Mouse (Mus musculus) G1E (cell line): ENCODE measurements around the gene Smc3. TPM values are rescaled to one million over a fixed set of nuclear protein-coding genes. Genes with fewer than 3 reads are reported as not detected.

Experiments used
- ATAC-seq: 2 replicates; pipeline ENCODE4 v1.8.0; 2016; ENCODE audit warnings: mild to moderate bottlenecking; ENCODE audit not compliant: insufficient number of reproducible peaks, poor library complexity, low FRiP score, severe bottlenecking; ENCODE audit errors: extremely low read depth
- DNase-seq: peaks from one replicate; pipeline ENCODE4 v3.0.0; 2012; ENCODE audit warnings: low spot score
- H3K27me3 ChIP-seq: 2 replicates; pipeline ENCODE4 v1.6.1; 2012; ENCODE audit warnings: mild to moderate bottlenecking, low read length, inconsistent platforms; ENCODE audit not compliant: insufficient read depth
- H3K36me3 ChIP-seq: replicated peaks from 2 replicates; pipeline ENCODE3; 2012; ENCODE audit warnings: mild to moderate bottlenecking, inconsistent platforms
- H3K4me1 ChIP-seq: 2 replicates; pipeline ENCODE4 v1.6.1; 2012; ENCODE audit warnings: low read depth, low read length, inconsistent platforms, mixed read lengths; ENCODE audit not compliant: insufficient read depth
- H3K4me3 ChIP-seq: 2 replicates; pipeline ENCODE4 v1.5.1; 2012; ENCODE audit warnings: low read depth, mild to moderate bottlenecking, inconsistent platforms, low read length, moderate library complexity, mixed read lengths
- H3K9me3 ChIP-seq: replicated peaks from 2 replicates; pipeline ENCODE4 v1.6.1; 2012; ENCODE audit warnings: inconsistent platforms
- CTCF ChIP-seq: IDR thresholded peaks from 2 replicates; pipeline ENCODE4 v1.5.1; 2012; ENCODE audit warnings: low read depth, low read length, inconsistent platforms, mixed read lengths
- GATA1 ChIP-seq: IDR thresholded peaks from 2 replicates; pipeline ENCODE4 v1.6.1; 2012; ENCODE audit warnings: borderline replicate concordance, low read length, inconsistent platforms, mixed read lengths
- GATA2 ChIP-seq: IDR thresholded peaks from 2 replicates; pipeline ENCODE4 v1.6.1; 2012; ENCODE audit warnings: low read depth, low read length, inconsistent platforms, borderline replicate concordance
- POLR2AphosphoS5 ChIP-seq: IDR thresholded peaks from 2 replicates; pipeline ENCODE4 v1.6.1; 2012; ENCODE audit warnings: low read depth, low read length, inconsistent platforms; ENCODE audit not compliant: insufficient replicate concordance
- TAL1 ChIP-seq: conservative IDR thresholded peaks from 2 replicates; pipeline ENCODE4 v1.6.1; 2012; ENCODE audit warnings: low read depth, low read length, inconsistent platforms, mixed read lengths
- polyA plus RNA-seq: library from polyadenylated mRNA; stranded (reverse); fragments of >175 nt; gene quantifications from 2 replicates; pipeline ENCODE4 v1.2.3, GENCODE M21; 2012
- total RNA-seq, 2 experiments: library from RNA; stranded (forward) in 1 of 2; stranded (reverse) in 1 of 2; fragments of 200-1000 nt in 1 of 2; fragments of >200 nt in 1 of 2; fragmentation: Nextera tagmentation in 1 of 2; gene quantifications; 2 replicates each; pipeline ENCODE4 v1.2.3; 2014 to 2017

The Smc3 gene
- total and polyA plus RNA-seq, 3 experiments: 41.9 to 198 (median 150) TPM

- ATAC-seq (no peak), DNase-seq (no peak)
- no peaks in the 10 kb centered on the region for H3K4me1 ChIP-seq
- H3K27me3 ChIP-seq: peaks cover 36% of the 10 kb centered on the region
- no peak for TF ChIP-seq CTCF
- no peak for TF ChIP-seq GATA1
- no peak for TF ChIP-seq TAL1
- TF ChIP-seq POLR2AphosphoS5: no peak
- TF ChIP-seq GATA2: no peak
- H3K9me3 ChIP-seq: no peaks in the 10 kb centered on the region
- H3K36me3 ChIP-seq: no peaks in the 10 kb centered on the region
- H3K4me3 ChIP-seq: no peak overlapping the region
Observed at GRCm38 (mm10) chr19:53661938-53662722, 61.9 kb downstream of the Smc3 start.

- H3K4me1 ChIP-seq: no peaks in the 10 kb centered on the region
- no peak overlapping the region for H3K4me3 ChIP-seq
- ATAC-seq: no peak
- TF ChIP-seq GATA1 (no peak), CTCF (no peak), POLR2AphosphoS5 (no peak)
- no peak for DNase-seq
- H3K27me3 ChIP-seq: peaks cover 31% of the 10 kb centered on the region
- H3K36me3 ChIP-seq: no peaks in the 10 kb centered on the region
- no peaks in the 10 kb centered on the region for H3K9me3 ChIP-seq
Observed at GRCm38 (mm10) chr19:53664831-53665230, 64.6 kb downstream of the Smc3 start.

- H3K36me3 ChIP-seq: no peaks in the 10 kb centered on the region
- DNase-seq: no peak
- no peak overlapping the region for H3K4me3 ChIP-seq
- no peaks in the 10 kb centered on the region for H3K4me1 ChIP-seq
- no peak for ATAC-seq
- H3K27me3 ChIP-seq: peaks cover 31% of the 10 kb centered on the region
- TF ChIP-seq CTCF (no peak), GATA1 (no peak), TAL1 (no peak), GATA2 (no peak), POLR2AphosphoS5 (no peak)
- H3K9me3 ChIP-seq: no peaks in the 10 kb centered on the region
Observed at GRCm38 (mm10) chr19:53665391-53665790, 65.2 kb downstream of the Smc3 start.

GRCm38 (mm10) chr19:53666708-53667107 is 66.5 kb downstream of the Smc3 start:
- Histone ChIP-seq H3K36me3 (no peaks in the 10 kb centered on the region), H3K4me1 (no peaks in the 10 kb centered on the region)
- TF ChIP-seq GATA2: no peak
- TF ChIP-seq GATA1: no peak
- TF ChIP-seq CTCF: no peak
- no peak for TF ChIP-seq TAL1
- TF ChIP-seq POLR2AphosphoS5: no peak

GRCm38 (mm10) chr19:53668821-53669220 is 68.6 kb downstream of the Smc3 start:
- no peak for ATAC-seq
- peaks cover 27% of the 10 kb centered on the region for H3K27me3 ChIP-seq

More at GRCm38 (mm10) chr19:53666708-53667107, 66.5 kb downstream of the Smc3 start:
- peaks cover 27% of the 10 kb centered on the region for H3K27me3 ChIP-seq
- ATAC-seq: no peak
- DNase-seq: no peak
- no peaks in the 10 kb centered on the region for H3K9me3 ChIP-seq
- no peak overlapping the region for H3K4me3 ChIP-seq

GRCm38 (mm10) chr19:53670625-53671141 is 70.5 kb downstream of the Smc3 start:
- Histone ChIP-seq H3K4me3 (no peak overlapping the region), H3K36me3 (no peaks in the 10 kb centered on the region), H3K4me1 (no peaks in the 10 kb centered on the region), H3K27me3 (peaks cover 33% of the 10 kb centered on the region), H3K9me3 (no peaks in the 10 kb centered on the region)
- TF ChIP-seq TAL1: no peak
- ATAC-seq (no peak), DNase-seq (no peak)

More at GRCm38 (mm10) chr19:53668821-53669220, 68.6 kb downstream of the Smc3 start:
- DNase-seq: no peak
- H3K36me3 ChIP-seq: no peaks in the 10 kb centered on the region
- H3K9me3 ChIP-seq: no peaks in the 10 kb centered on the region
- TF ChIP-seq POLR2AphosphoS5 (no peak), GATA2 (no peak), CTCF (no peak), TAL1 (no peak), GATA1 (no peak)
- H3K4me3 ChIP-seq: no peak overlapping the region
- H3K4me1 ChIP-seq: no peaks in the 10 kb centered on the region
